Mouse (Mus musculus): ENCODE measurements at regions not wholly inside any gene's neighbourhood (a gene's known extent, or its start where the extent isn't known, plus 50 kb on each side); places are given as distances from the start of the nearest gene placed in this dataset.

DNA sequence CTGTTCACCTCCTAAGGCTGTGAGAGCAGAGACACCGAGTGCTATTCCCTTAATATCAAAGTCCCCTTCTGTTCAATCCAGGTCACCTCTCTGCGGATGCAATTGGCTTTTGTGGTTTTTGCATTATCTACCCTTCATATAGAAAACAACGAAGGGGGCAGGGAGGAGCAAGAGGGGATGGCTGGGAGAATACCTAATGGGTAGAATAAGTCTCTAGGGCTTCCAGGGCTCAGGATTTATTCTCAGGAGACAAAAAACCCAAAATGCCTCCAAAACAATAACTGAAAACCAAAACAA lies 52.5 kb upstream of the Slc38a2 start (continued):
- TF ChIP-seq MEF2A (IDR thresholded peaks at IDR 0.05; ENCODE audit: extremely low read depth, insufficient replicate concordance, low read depth, low read length, poor library complexity, severe bottlenecking) (no peak), POLR2AphosphoS2 (IDR thresholded peaks at IDR 0.05; ENCODE audit: low read length) (no peak), ZC3H11A (IDR thresholded peaks at IDR 0.05; ENCODE audit: low read depth, low read length) (no peak), BHLHE40 (IDR thresholded peaks at IDR 0.05; ENCODE audit: borderline replicate concordance, low read depth, low read length) (no peak), E2F4 (IDR thresholded peaks at IDR 0.05; ENCODE audit: borderline replicate concordance, low read depth, low read length) (no peak)

DNA sequence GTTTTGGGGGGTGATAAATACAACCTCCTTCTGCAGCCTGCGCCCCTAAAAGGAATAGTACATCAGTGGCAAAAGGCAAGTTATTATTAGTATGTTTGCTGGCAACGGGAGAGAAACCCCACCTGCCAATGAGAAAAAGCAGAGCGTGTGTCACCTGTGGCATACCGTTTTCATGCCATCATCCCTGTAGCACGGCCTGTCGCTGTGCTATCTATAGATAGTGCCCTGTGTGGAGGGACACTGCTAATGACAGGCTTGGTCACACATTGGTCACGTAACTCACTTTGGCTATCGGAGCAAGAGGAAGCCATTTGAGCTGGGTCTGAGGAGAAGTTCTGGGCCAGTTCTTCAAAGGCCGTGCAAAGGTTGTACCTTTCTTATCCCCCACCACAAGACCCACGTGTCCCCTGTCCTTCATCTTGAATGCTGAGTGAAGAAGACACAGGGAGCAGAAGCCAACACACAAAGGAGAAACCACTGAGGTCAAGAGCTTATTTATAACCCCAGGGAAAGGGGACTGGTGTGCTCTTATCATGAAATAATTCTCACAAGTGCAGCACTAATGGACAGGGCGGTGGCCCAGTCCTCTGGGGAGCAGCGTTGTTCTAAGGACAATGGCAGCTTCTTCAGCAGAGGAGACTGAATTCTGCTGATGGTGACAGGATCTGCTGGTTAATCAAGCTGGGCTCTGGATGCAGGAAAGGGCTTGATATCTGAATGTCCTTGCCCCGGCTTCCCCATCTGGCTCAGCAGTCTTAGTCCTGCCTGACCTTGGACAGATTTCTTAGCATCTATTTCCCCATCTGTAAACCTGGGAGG lies 51.9 kb upstream of the Slc38a2 start:
- Histone ChIP-seq H3K4me1 (ENCODE audit: control insufficient read depth in 1 of 2, insufficient read depth in 2 of 2, low read length in 2 of 2) (peaks cover 30 to 48% of the 10 kb centered on the region in 2 experiments), H3K9ac (ENCODE audit: control insufficient read depth, low read depth, low read length, poor library complexity, severe bottlenecking) (peak overlapping the region; percentile 47), H3K36me3 (ENCODE audit: control insufficient read depth in 1 of 2, insufficient read depth in 2 of 2, low read length in 2 of 2) (peaks cover 0 to 40% of the 10 kb centered on the region in 2 experiments; a peak in 2 of 4 replicates), H3K4me3 (ENCODE audit: control insufficient read depth in 1 of 2, insufficient read depth in 1 of 2, low read depth in 2 of 2, low read length in 2 of 2) (no peak overlapping the region), H3K27ac (ENCODE audit: control insufficient read depth, low read depth, low read length) (peak overlapping the region; percentile 57), H3K27me3 (ENCODE audit: control insufficient read depth in 1 of 2, insufficient read depth in 2 of 2, low read length in 2 of 2) (no peaks in the 10 kb centered on the region), H3K9me3 (replicated peaks; ENCODE audit: insufficient read depth, low read length) (no peaks in the 10 kb centered on the region), H3K79me2 (ENCODE audit: control insufficient read depth, insufficient read depth, low read length, poor library complexity) (no peaks in the 10 kb centered on the region)
- TF ChIP-seq TAL1 (IDR thresholded peaks at IDR 0.05; ENCODE audit: low read length), result 0 out of 2 replicates have a peak, but pooled peaks have one; percentile 38
- TF ChIP-seq CHD2 (IDR thresholded peaks at IDR 0.05; ENCODE audit: low read length), result no peak
- no peak for TF ChIP-seq ZKSCAN1 (IDR thresholded peaks at IDR 0.05; ENCODE audit: low read depth, low read length)
- no peak for TF ChIP-seq NRF1 (IDR thresholded peaks at IDR 0.05; ENCODE audit: insufficient read depth, low read depth, low read length, poor library complexity, severe bottlenecking)
- TF ChIP-seq GATA1 (IDR thresholded peaks at IDR 0.05; ENCODE audit: low read depth, low read length), result no peak
- no peak for TF ChIP-seq POLR2AphosphoS2 (IDR thresholded peaks at IDR 0.05; ENCODE audit: low read length)
- no peak for TF ChIP-seq ZMIZ1 (IDR thresholded peaks at IDR 0.05; ENCODE audit: low read depth, low read length)
- TF ChIP-seq MYB (IDR thresholded peaks at IDR 0.05; ENCODE audit: low read depth, low read length), result no peak
- no peak for TF ChIP-seq SIN3A (IDR thresholded peaks at IDR 0.05; ENCODE audit: low read length)
- TF ChIP-seq USF1 (IDR thresholded peaks at IDR 0.05; ENCODE audit: low read depth, low read length), result peak; percentile 52; the same call in 1 of the 2 replicates
- no peak for TF ChIP-seq NELFE (IDR thresholded peaks at IDR 0.05; ENCODE audit: low read depth, low read length)
- DNase-seq (ENCODE audit: low read depth, low spot score), result peak; percentile 62

DNA sequence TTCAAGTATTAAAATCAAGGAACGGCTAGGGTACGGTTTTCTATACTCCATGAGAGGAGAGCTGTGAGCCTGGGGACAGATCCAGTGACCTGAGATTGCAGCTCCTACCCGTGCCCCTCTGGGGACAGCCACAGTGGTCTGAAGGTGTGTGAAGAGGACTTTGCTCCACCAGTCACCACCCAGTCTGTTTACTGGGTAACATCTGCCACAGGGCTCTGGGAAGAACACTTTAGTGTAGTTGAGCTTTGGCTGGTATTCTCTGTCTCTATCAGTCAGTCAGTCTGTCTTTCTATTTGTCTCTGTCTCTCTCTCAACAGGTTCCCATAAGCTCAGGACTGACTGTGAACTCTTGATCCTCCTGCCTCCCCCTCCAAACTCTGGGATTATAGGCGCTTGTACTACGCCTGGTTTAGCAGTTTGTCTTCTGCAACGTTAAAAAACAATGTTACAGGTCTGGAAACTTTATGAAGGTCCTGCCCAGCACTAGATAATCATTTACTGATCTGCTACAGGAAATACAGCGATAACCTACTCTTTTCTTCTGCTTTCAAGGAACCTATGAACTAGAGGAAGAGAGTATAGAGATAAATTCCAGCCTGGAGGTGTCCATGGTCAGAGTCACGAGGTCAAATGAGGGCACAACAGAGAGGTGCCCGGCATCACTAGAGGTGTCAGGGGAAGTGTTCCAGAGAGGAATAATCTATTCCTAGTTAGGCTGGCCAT lies 50.2 kb upstream of the Slc38a2 start:
- Histone ChIP-seq H3K27me3 (ENCODE audit: control insufficient read depth in 1 of 2, insufficient read depth in 2 of 2, low read length in 2 of 2) (no peaks in the 10 kb centered on the region), H3K4me1 (ENCODE audit: control insufficient read depth in 1 of 2, insufficient read depth in 2 of 2, low read length in 2 of 2) (peaks cover 38 to 57% of the 10 kb centered on the region in 2 experiments), H3K27ac (ENCODE audit: control insufficient read depth, low read depth, low read length) (peak overlapping the region; percentile 96), H3K4me3 (ENCODE audit: control insufficient read depth in 1 of 2, insufficient read depth in 1 of 2, low read depth in 2 of 2, low read length in 2 of 2) (peak overlapping the region; percentile 45 to 58), H3K79me2 (ENCODE audit: control insufficient read depth, insufficient read depth, low read length, poor library complexity) (no peaks in the 10 kb centered on the region; the same call in 1 of the 2 replicates), H3K36me3 (ENCODE audit: control insufficient read depth in 1 of 2, insufficient read depth in 2 of 2, low read length in 2 of 2) (peaks cover 0 to 53% of the 10 kb centered on the region in 2 experiments; a peak in 2 of 4 replicates), H3K9me3 (replicated peaks; ENCODE audit: insufficient read depth, low read length) (no peaks in the 10 kb centered on the region), H3K9ac (ENCODE audit: control insufficient read depth, low read depth, low read length, poor library complexity, severe bottlenecking) (peak overlapping the region; percentile 57)
- DNase-seq (ENCODE audit: low read depth, low spot score), result peak; percentile 84
- TF ChIP-seq MAZ (IDR thresholded peaks at IDR 0.05; ENCODE audit: low read depth, low read length) (0 out of 2 replicates have a peak, but pooled peaks have one; percentile 74), TBP (IDR thresholded peaks at IDR 0.05; ENCODE audit: low read depth, low read length) (peak; percentile 76), ZNF384 (IDR thresholded peaks at IDR 0.05; ENCODE audit: low read depth, low read length) (peak; percentile 36; the same call in 1 of the 2 replicates), SMC3 (IDR thresholded peaks at IDR 0.05; ENCODE audit: low read depth, low read length) (no peak), MYB (IDR thresholded peaks at IDR 0.05; ENCODE audit: low read depth, low read length) (peak; percentile 85), ZKSCAN1 (IDR thresholded peaks at IDR 0.05; ENCODE audit: low read depth, low read length) (no peak), TCF12 (IDR thresholded peaks at IDR 0.05; ENCODE audit: low read depth, low read length) (peak; percentile 90), NELFE (IDR thresholded peaks at IDR 0.05; ENCODE audit: low read depth, low read length) (peak; percentile 36; the same call in 1 of the 2 replicates), POLR2AphosphoS5 (IDR thresholded peaks at IDR 0.05; ENCODE audit: borderline replicate concordance, low read depth, low read length) (no peak), KAT2A (conservative IDR thresholded peaks at IDR 0.05; ENCODE audit: low read depth, low read length) (no peak; the same call in 1 of the 2 replicates), CTCF (IDR thresholded peaks at IDR 0.05 in 2 of 3, conservative IDR thresholded peaks at IDR 0.05 in 1 of 3; ENCODE audit: control insufficient read depth in 1 of 3, insufficient read depth in 1 of 3, low read depth in 2 of 3, low read length in 3 of 3, poor library complexity in 1 of 3, severe bottlenecking in 1 of 3) (no peak), POLR2A (IDR thresholded peaks at IDR 0.05; ENCODE audit: control insufficient read depth in 1 of 2, insufficient read depth in 1 of 2, low read depth in 1 of 2, low read length in 2 of 2, poor library complexity in 1 of 2) (peak in 1 of 2 experiments; percentile 66; a peak in 3 of 4 replicates), EP300 (IDR thresholded peaks at IDR 0.05; ENCODE audit: low read depth in 1 of 2, low read length in 2 of 2) (peak; percentile 96 to 98), POLR2AphosphoS2 (IDR thresholded peaks at IDR 0.05; ENCODE audit: low read length) (peak; percentile 74), HCFC1 (IDR thresholded peaks at IDR 0.05; ENCODE audit: low read depth, low read length) (0 out of 2 replicates have a peak, but pooled peaks have one; percentile 51)

All from MEL (cell line).